Mouse (Mus musculus): ENCODE measurements around the gene Mturn. TPM values are rescaled to one million over a fixed set of nuclear protein-coding genes. Genes with fewer than 3 reads are reported as not detected.

Mturn gene
- polyA plus RNA-seq (2014; fragmentation: Nextera tagmentation; extraction: Ambion mirVana), result 82.8 and 114 TPM in 2 replicates

GRCm38 (mm10) chr6:54680891-54681745, at the start of gene Mturn:
Mturn (plus strand) TSS chr6:54681624.
- DNase-seq (peak; percentile 99), ATAC-seq (ENCODE audit: low FRiP score, low TSS enrichment) (peak; percentile 97)
- peak within 1 kb of the TSS; percentile 71 for H3K4me2 ChIP-seq (ENCODE audit: low read length)
- 4% methylated on average over 47 of the region's 48 CpGs for WGBS
- peak within 1 kb of the TSS; percentile 75 for H3K27ac ChIP-seq (replicated peaks; ENCODE audit: low read depth, low read length)
- H3K4me3 ChIP-seq (replicated peaks; ENCODE audit: low read depth, low read length), result peak within 1 kb of the TSS; percentile 93
- peaks cover 14% of the 10 kb centered on the region for H3K4me1 ChIP-seq (ENCODE audit: control insufficient read depth, insufficient read depth, low read length)
- H3K9me3 ChIP-seq (ENCODE audit: control insufficient read depth, low read length), result no peaks in the 10 kb centered on the region
- no peaks in the 10 kb centered on the region for H3K27me3 ChIP-seq (ENCODE audit: control insufficient read depth, insufficient read depth, low read length)
- no peaks in the 10 kb centered on the region for H3K36me3 ChIP-seq (ENCODE audit: control insufficient read depth, insufficient read depth, low read length)
- peak within 1 kb of the TSS; percentile 84 for H3K9ac ChIP-seq (replicated peaks; ENCODE audit: low read length)

GRCm38 (mm10) chr6:54639877-54640276, 41.5 kb upstream of the Mturn start:
- no peaks in the 10 kb centered on the region for H3K4me1 ChIP-seq (ENCODE audit: control insufficient read depth, insufficient read depth, low read length)
- H3K4me2 ChIP-seq (ENCODE audit: low read length), result no peak overlapping the region
- H3K27me3 ChIP-seq (ENCODE audit: control insufficient read depth, insufficient read depth, low read length), result no peaks in the 10 kb centered on the region
- WGBS, result 96% methylated on average over 3 of the region's 3 CpGs
- no peak overlapping the region for H3K9ac ChIP-seq (replicated peaks; ENCODE audit: low read length)
- peaks cover 36% of the 10 kb centered on the region for H3K36me3 ChIP-seq (ENCODE audit: control insufficient read depth, insufficient read depth, low read length)
- H3K4me3 ChIP-seq (replicated peaks; ENCODE audit: low read depth, low read length), result no peak overlapping the region
- DNase-seq (no peak), ATAC-seq (ENCODE audit: low FRiP score, low TSS enrichment) (no peak)
- H3K9me3 ChIP-seq (ENCODE audit: control insufficient read depth, low read length), result no peaks in the 10 kb centered on the region
- H3K27ac ChIP-seq (replicated peaks; ENCODE audit: low read depth, low read length), result no peak overlapping the region

- H3K27ac ChIP-seq (replicated peaks; ENCODE audit: low read depth, low read length), result no peak overlapping the region
- WGBS, result 85% methylated on average over 2 of the region's 2 CpGs
- H3K4me3 ChIP-seq (replicated peaks; ENCODE audit: low read depth, low read length), result no peak overlapping the region
- no peak overlapping the region for H3K4me2 ChIP-seq (ENCODE audit: low read length)
- H3K36me3 ChIP-seq (ENCODE audit: control insufficient read depth, insufficient read depth, low read length), result peaks cover 25% of the 10 kb centered on the region
- no peaks in the 10 kb centered on the region for H3K27me3 ChIP-seq (ENCODE audit: control insufficient read depth, insufficient read depth, low read length)
- no peak for ATAC-seq (ENCODE audit: low FRiP score, low TSS enrichment)
- no peak for DNase-seq
- no peaks in the 10 kb centered on the region for H3K9me3 ChIP-seq (ENCODE audit: control insufficient read depth, low read length)
- no peak overlapping the region for H3K9ac ChIP-seq (replicated peaks; ENCODE audit: low read length)
- no peaks in the 10 kb centered on the region for H3K4me1 ChIP-seq (ENCODE audit: control insufficient read depth, insufficient read depth, low read length)
Measured at GRCm38 (mm10) chr6:54641953-54642352, 39.5 kb upstream of the Mturn start.

GRCm38 (mm10) chr6:54643181-54643580, 38.2 kb upstream of the Mturn start:
- H3K4me2 ChIP-seq (ENCODE audit: low read length), result no peak overlapping the region
- no peak for ATAC-seq (ENCODE audit: low FRiP score, low TSS enrichment)
- peaks cover 20% of the 10 kb centered on the region for H3K36me3 ChIP-seq (ENCODE audit: control insufficient read depth, insufficient read depth, low read length)
- no peak for DNase-seq
- WGBS, result 88% methylated on average over 4 of the region's 4 CpGs
- no peak overlapping the region for H3K27ac ChIP-seq (replicated peaks; ENCODE audit: low read depth, low read length)
- no peak overlapping the region for H3K9ac ChIP-seq (replicated peaks; ENCODE audit: low read length)
- no peaks in the 10 kb centered on the region for H3K9me3 ChIP-seq (ENCODE audit: control insufficient read depth, low read length)
- no peak overlapping the region for H3K4me3 ChIP-seq (replicated peaks; ENCODE audit: low read depth, low read length)
- H3K27me3 ChIP-seq (ENCODE audit: control insufficient read depth, insufficient read depth, low read length), result no peaks in the 10 kb centered on the region
- H3K4me1 ChIP-seq (ENCODE audit: control insufficient read depth, insufficient read depth, low read length), result no peaks in the 10 kb centered on the region

GRCm38 (mm10) chr6:54655471-54656095, 25.8 kb upstream of the Mturn start:
- Histone ChIP-seq H3K36me3 (ENCODE audit: control insufficient read depth, insufficient read depth, low read length) (no peaks in the 10 kb centered on the region), H3K9me3 (ENCODE audit: control insufficient read depth, low read length) (no peaks in the 10 kb centered on the region), H3K27me3 (ENCODE audit: control insufficient read depth, insufficient read depth, low read length) (no peaks in the 10 kb centered on the region), H3K27ac (replicated peaks; ENCODE audit: low read depth, low read length) (no peak overlapping the region), H3K4me2 (ENCODE audit: low read length) (no peak overlapping the region), H3K4me3 (replicated peaks; ENCODE audit: low read depth, low read length) (no peak overlapping the region), H3K9ac (replicated peaks; ENCODE audit: low read length) (no peak overlapping the region), H3K4me1 (ENCODE audit: control insufficient read depth, insufficient read depth, low read length) (no peaks in the 10 kb centered on the region)
- ATAC-seq (ENCODE audit: low FRiP score, low TSS enrichment), result no peak
- DNase-seq, result no peak
- 88% methylated on average over 11 of the region's 11 CpGs for WGBS

- H3K4me3 ChIP-seq (replicated peaks; ENCODE audit: low read depth, low read length), result no peak overlapping the region
- ATAC-seq (ENCODE audit: low FRiP score, low TSS enrichment), result no peak
- no peak overlapping the region for H3K9ac ChIP-seq (replicated peaks; ENCODE audit: low read length)
- H3K36me3 ChIP-seq (ENCODE audit: control insufficient read depth, insufficient read depth, low read length), result no peaks in the 10 kb centered on the region
- no peak for DNase-seq
- H3K27ac ChIP-seq (replicated peaks; ENCODE audit: low read depth, low read length), result no peak overlapping the region
- 98% methylated on average over 6 of the region's 6 CpGs for WGBS
- no peak overlapping the region for H3K4me2 ChIP-seq (ENCODE audit: low read length)
- H3K9me3 ChIP-seq (ENCODE audit: control insufficient read depth, low read length), result no peaks in the 10 kb centered on the region
- H3K27me3 ChIP-seq (ENCODE audit: control insufficient read depth, insufficient read depth, low read length), result no peaks in the 10 kb centered on the region
- no peaks in the 10 kb centered on the region for H3K4me1 ChIP-seq (ENCODE audit: control insufficient read depth, insufficient read depth, low read length)
Measured at GRCm38 (mm10) chr6:54657861-54658260, 23.6 kb upstream of the Mturn start.

- 93% methylated on average over 6 of the region's 6 CpGs for WGBS
- Histone ChIP-seq H3K4me2 (ENCODE audit: low read length) (no peak overlapping the region), H3K9ac (replicated peaks; ENCODE audit: low read length) (no peak overlapping the region), H3K27me3 (ENCODE audit: control insufficient read depth, insufficient read depth, low read length) (no peaks in the 10 kb centered on the region), H3K4me1 (ENCODE audit: control insufficient read depth, insufficient read depth, low read length) (no peaks in the 10 kb centered on the region), H3K4me3 (replicated peaks; ENCODE audit: low read depth, low read length) (no peak overlapping the region), H3K9me3 (ENCODE audit: control insufficient read depth, low read length) (no peaks in the 10 kb centered on the region), H3K27ac (replicated peaks; ENCODE audit: low read depth, low read length) (no peak overlapping the region), H3K36me3 (ENCODE audit: control insufficient read depth, insufficient read depth, low read length) (no peaks in the 10 kb centered on the region)
- DNase-seq (no peak), ATAC-seq (ENCODE audit: low FRiP score, low TSS enrichment) (no peak)
Measured at GRCm38 (mm10) chr6:54669868-54670267, 11.6 kb upstream of the Mturn start.

- no peak overlapping the region for H3K9ac ChIP-seq (replicated peaks; ENCODE audit: low read length)
- DNase-seq (no peak), ATAC-seq (ENCODE audit: low FRiP score, low TSS enrichment) (no peak)
- H3K4me3 ChIP-seq (replicated peaks; ENCODE audit: low read depth, low read length), result no peak overlapping the region
- H3K4me1 ChIP-seq (ENCODE audit: control insufficient read depth, insufficient read depth, low read length), result no peaks in the 10 kb centered on the region
- H3K4me2 ChIP-seq (ENCODE audit: low read length), result no peak overlapping the region
- H3K27me3 ChIP-seq (ENCODE audit: control insufficient read depth, insufficient read depth, low read length), result no peaks in the 10 kb centered on the region
- no peaks in the 10 kb centered on the region for H3K9me3 ChIP-seq (ENCODE audit: control insufficient read depth, low read length)
- WGBS, result 34% methylated on average over 5 of the region's 5 CpGs
- no peaks in the 10 kb centered on the region for H3K36me3 ChIP-seq (ENCODE audit: control insufficient read depth, insufficient read depth, low read length)
- H3K27ac ChIP-seq (replicated peaks; ENCODE audit: low read depth, low read length), result no peak overlapping the region
Measured at GRCm38 (mm10) chr6:54672901-54673300, 8.5 kb upstream of the Mturn start.

- no peaks in the 10 kb centered on the region for H3K36me3 ChIP-seq (ENCODE audit: control insufficient read depth, insufficient read depth, low read length)
- 78% methylated on average over 5 of the region's 5 CpGs for WGBS
- no peak overlapping the region for H3K27ac ChIP-seq (replicated peaks; ENCODE audit: low read depth, low read length)
- H3K9me3 ChIP-seq (ENCODE audit: control insufficient read depth, low read length), result no peaks in the 10 kb centered on the region
- no peaks in the 10 kb centered on the region for H3K27me3 ChIP-seq (ENCODE audit: control insufficient read depth, insufficient read depth, low read length)
- DNase-seq (no peak), ATAC-seq (ENCODE audit: low FRiP score, low TSS enrichment) (no peak)
- no peak overlapping the region for H3K4me3 ChIP-seq (replicated peaks; ENCODE audit: low read depth, low read length)
- peaks cover 14% of the 10 kb centered on the region for H3K4me1 ChIP-seq (ENCODE audit: control insufficient read depth, insufficient read depth, low read length)
- H3K4me2 ChIP-seq (ENCODE audit: low read length), result no peak overlapping the region
- H3K9ac ChIP-seq (replicated peaks; ENCODE audit: low read length), result no peak overlapping the region
Measured at GRCm38 (mm10) chr6:54679686-54680085, 1.7 kb upstream of the Mturn start.

All from midbrain, embryonic 14.5 days (tissue).